Mouse (Mus musculus) brain, embryonic 14.5 days (tissue): ENCODE results near the gene Rnf181. TPM values are rescaled to one million over a fixed set of nuclear protein-coding genes. Genes with fewer than 3 reads are reported as not detected.

Experiments
- DNase-seq: peaks from one replicate; pipeline ENCODE4 v3.0.0-alpha.2; 2011; ENCODE audit warnings: low read depth
- CTCF ChIP-seq: fragments of 200-500 bp; IDR thresholded peaks from 2 replicates; pipeline ENCODE4 v1.5.1; 2012; ENCODE audit warnings: inconsistent platforms, mild to moderate bottlenecking, moderate library complexity, borderline replicate concordance; ENCODE audit not compliant: insufficient read depth, insufficient read length; ENCODE audit errors: extremely low read depth
- POLR2A ChIP-seq: fragments of 200-500 bp; IDR thresholded peaks from 2 replicates; pipeline ENCODE4 v1.6.1; 2012; ENCODE audit warnings: mild to moderate bottlenecking, inconsistent platforms, borderline replicate concordance; ENCODE audit not compliant: poor library complexity, insufficient read depth, insufficient read length, severe bottlenecking; ENCODE audit errors: extremely low read depth
- polyA plus RNA-seq: library from polyadenylated mRNA; depleted of rRNA; stranded (reverse); fragments of >200 nt; gene quantifications from 2 replicates; pipeline ENCODE4 v1.2.3, GENCODE M21; 2012

Rnf181 gene
- polyA plus RNA-seq, 1 experiment: 73.1 TPM

DNA sequence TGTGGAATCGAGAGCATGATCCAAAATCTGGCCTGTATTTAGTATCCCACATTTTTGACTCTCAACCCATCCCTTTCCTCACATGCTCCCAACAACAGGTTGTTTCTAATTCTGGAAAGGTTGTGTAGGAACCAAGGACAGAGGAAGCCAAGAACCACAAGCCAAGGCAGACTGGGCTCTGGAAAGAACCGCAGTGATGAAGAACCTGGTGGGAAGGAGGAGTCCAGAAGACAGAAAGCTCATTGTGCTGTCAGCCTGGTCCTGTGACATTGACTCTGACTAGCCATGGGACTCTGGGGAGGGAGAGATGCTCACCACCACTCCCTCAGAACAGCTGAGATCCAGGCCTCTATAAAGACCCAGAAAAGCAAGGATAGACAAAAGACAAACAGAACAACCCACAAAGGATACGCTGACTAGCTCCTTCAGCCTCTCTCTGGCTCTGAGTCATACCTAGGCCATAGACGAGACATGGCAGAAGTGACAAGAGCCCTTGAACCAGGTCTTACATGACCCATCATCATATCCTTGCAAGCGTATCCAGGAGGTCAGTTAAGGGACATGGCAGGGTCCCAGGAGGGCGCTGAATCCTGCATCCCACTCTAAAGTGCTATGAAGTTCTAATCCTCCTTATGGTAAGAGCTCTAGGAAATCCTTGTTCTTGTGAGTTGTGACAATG lies 16.5 kb upstream of the Rnf181 start:
- DNase-seq: no peak
- no peak for TF ChIP-seq CTCF
- no peak for TF ChIP-seq POLR2A

DNA sequence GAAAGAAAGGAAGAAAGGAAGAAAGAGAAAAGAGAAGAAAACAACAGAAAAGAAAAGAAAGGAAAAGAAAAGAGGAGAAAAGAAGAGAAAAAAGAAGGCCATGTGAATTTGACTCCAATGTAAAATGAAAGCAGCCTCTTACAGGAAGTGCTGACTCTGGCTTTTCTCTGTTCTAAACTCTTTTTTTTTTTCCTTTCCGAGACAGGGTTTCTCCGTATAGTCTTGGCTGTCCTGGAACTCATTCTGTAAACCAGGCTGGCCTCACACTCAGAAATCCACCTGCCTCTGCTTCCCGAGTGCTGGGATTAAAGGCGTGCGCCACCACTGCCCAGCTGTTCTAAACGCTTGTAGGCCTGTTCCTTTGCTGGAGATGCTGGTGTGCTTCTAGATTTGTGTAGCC lies 15.7 kb upstream of the Rnf181 start:
- no peak for DNase-seq
- TF ChIP-seq CTCF (no peak), POLR2A (no peak)

DNA sequence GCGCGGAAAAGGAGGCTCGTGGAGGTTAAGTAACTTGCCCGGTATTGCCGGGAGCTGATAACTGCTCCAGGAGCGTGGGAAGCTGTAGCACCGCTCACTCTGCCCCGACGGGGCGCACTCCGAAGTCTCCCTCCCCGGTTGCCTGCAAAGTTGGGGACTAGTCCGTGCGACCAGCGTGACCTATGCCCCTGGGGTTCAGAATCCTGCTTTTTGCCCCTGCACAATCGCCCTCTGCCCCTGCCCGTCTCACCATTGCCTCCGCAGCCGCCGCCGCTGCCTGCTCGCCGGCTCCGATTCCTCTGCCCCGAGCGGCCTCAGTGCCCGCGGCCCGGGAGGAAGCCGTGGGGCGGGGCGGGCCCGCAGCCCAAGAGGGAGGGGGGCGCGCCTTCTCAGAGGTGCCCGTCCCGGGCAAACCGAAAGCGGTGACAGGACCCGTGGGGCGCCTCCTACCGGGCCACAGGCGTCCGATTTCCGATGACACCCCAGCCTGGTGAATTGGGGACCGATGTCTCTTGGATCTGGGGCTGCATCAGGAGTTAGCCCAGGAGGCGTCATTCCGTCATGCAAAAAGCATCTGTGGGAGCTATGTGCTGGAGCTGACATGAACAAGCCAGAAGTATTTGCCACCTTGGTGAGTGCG lies 13.5 kb upstream of the Rnf181 start, which contains the start of gene Vamp5:
TSS of gene Vamp5 (minus strand) at position 338 of the 640 bp plus-strand sequence.
- TF ChIP-seq CTCF (no peak), POLR2A (no peak)
- peak; percentile 41 for DNase-seq

DNA sequence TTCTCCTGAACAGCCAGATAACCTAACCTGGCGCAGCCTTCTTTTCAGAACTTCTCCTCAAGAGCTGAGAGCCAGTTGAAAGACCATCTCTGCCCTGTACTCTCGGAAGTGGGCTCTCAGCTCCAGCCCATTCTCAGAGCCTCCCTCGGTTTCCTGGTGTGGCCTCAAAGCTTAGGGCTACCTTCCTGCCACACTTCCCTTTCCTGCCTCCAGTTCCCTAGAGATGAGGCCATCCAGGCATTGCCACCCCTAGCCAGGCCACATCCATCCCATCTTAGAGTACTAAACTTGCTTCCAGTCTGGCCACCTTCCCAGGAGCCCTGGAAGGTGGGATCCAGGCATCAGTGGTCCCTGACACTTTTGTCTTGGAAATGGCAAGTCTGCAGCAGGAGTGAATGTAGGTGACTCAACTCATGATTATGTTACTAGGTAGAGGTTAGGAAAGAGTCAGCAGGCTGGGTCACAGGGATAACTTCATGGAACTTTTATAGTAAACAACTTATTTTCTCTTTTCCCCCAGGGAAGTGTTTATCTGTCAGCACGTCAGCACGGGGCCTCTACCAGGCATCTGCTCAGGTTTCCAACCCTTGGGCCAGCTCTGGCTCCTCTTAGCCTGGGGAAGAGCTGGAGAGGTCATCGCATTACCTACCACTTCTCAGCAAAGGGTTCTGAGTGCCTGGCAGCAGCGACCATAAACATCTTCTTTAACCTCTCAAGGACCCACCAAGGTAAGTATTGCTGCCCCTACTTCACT lies 12.8 kb upstream of the Rnf181 start:
- no peak for TF ChIP-seq POLR2A
- TF ChIP-seq CTCF: no peak
- DNase-seq: no peak

DNA sequence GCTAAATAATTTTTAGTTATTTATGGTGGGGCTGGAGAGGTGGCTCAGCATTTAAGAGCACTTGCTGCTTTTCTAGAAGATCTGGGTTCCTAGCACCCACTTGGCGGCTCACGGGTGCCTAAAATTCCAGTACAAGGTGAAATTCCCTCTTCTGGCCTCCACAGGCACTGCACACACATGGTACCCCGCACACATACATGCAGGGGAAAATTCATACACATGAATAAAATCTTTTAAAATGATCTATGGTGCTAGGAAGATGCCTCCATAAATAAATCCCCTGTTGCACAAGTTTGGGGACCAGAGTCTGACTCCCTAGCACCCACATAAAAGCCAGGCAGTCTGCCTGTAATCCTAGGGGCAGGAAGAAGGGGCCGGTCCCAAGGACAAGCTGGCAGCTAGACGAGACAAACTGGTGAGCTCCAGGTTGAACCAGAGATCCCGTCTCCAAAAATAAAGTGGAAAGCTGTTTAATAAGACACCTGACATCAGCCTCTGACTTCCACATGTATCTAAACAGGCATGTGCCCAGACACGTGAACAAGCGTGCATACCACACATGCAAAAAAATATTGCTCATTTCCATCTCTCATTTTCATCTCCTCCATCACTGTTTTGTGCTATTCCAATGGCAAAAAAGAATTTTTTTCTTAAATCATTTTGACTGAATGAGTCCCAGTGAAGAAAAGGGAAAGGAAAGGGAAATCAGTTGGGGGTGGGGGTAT lies 11.9 kb upstream of the Rnf181 start:
- DNase-seq: no peak
- TF ChIP-seq POLR2A: no peak
- TF ChIP-seq CTCF: no peak

DNA sequence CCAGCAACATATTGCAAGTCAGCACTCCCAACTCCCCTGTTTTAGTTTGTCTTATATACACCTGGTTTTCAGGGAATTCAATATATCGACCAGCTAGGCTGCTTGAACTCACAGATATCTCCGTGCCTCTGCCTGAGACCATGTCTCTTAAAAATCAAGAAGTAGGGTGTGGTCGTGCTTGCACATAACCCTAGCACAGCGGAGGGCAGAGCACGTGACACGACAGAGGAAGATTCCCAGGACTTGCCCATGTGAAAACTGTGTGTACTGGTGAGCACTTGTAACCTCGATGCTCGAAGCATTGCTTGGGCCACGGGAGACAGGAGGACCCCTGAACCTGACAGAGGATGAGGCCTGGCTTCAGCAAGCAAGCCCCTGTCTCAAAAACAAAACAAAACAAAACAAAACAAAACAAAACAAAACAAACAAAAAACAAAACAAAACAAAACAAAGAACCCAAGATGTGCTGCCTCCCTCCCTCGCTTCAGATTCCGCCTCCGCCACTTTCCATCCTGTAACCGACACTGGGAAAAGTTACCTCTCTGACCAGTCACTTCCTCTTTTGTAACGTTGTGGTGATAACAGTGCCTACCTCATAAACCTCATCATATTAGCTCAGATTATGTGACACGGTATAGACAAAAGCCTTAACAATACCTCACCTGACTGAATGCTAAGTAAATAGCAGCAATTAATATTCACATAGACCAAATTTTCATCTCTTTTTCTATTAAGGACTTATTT lies 8.2 kb upstream of the Rnf181 start:
- DNase-seq: no peak
- TF ChIP-seq POLR2A (no peak), CTCF (no peak)

DNA sequence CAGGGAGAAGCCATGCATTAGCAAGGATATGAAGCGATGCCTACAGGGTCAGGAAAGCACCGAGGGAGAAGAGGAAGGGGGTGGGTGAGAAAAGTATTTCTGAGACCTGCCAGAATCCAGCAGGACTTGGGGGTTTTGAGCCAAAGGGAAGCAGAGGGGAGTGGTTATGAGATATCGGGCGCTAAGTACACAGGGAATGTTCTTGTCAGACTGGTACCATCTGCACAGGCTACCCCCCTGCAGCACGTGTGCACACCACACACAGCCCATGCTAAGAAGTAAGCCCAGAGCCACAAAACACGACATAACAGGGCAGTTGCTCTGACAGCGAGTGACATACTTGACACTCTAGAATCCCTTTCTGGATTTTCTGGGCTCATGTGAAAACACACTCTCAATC lies 7.5 kb upstream of the Rnf181 start:
- DNase-seq: no peak
- TF ChIP-seq CTCF (no peak), POLR2A (no peak)

DNA sequence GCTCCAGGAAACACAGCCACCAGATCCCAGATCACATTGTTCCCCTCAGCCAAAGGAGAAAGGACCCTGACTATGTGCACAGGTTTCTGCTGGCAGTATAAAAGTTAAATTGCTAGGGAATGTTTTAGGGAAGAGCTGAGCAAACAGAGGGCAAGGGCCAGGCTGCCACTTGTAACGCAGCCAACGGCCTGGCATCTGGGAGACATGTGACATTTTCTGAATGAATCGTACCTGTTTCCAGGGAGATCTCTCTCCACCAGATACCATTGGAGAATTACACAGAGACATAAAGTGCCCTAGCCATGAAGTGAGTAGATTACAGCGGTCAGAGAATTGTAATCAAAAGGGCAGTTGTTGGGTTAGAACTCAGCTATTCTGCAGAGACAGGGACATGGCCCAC lies 6.4 kb upstream of the Rnf181 start:
- DNase-seq: no peak
- no peak for TF ChIP-seq CTCF
- no peak for TF ChIP-seq POLR2A

DNA sequence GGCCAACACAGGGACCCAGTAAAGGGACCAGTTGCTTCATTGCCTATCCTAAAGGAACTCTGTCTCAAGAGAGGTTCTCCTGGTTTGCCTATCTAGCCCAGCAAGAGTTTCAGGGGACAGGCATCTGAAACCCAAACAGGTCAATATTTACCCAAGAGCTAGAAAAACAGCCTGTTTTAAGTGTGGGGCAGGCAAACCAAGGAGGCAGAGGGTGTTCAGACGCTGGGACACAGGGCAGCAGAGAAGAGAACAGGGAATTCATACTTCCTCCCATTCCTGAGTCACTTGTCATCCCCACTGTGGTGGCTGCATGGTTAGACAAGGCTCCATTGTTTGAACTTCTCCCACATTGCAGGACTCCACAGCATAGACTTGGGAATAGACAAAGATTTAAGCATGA lies 4.8 kb upstream of the Rnf181 start:
- no peak for DNase-seq
- TF ChIP-seq CTCF (no peak), POLR2A (no peak)

DNA sequence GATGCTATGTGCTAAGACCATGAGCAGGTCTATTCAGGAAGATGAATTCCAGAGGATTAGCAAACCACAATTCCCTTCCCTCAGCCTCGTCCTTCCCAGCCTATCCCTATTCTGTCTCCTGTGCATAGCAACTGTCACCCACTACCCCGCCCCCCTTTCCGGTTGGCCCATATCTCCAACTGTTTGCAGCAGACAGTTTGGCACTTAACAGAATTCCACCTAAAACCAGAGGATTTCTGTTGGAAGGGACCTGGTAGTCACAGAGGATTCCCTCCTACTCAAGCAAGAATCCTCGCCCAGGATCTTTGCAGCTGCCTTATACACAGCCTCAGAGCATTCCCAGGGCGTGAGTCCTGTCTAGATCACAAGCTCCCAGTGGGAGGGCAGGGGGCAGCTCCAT lies 4.4 kb upstream of the Rnf181 start:
- TF ChIP-seq POLR2A: no peak
- TF ChIP-seq CTCF: no peak
- no peak for DNase-seq

DNA sequence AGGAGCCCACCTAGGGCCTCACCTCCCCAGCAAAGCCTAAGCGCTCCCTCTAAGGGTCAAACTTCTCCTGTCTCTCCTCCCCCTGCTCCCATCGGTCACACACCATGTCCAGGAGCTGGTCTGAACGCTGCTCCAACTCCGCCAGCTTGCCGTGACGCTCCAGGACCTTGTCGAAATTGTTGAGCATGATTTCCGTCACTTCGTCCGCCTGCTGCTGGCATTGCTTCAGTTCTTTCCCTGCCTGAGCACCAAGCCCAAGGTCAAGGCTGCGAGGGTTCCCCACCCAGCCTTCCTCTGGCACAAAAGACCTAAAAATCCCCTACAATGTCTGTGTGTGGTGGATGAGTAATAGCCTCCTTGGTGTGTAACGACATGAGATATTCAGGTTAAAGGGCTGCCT lies 3.3 kb upstream of the Rnf181 start:
- no peak for DNase-seq
- no peak for TF ChIP-seq CTCF
- TF ChIP-seq POLR2A: no peak

DNA sequence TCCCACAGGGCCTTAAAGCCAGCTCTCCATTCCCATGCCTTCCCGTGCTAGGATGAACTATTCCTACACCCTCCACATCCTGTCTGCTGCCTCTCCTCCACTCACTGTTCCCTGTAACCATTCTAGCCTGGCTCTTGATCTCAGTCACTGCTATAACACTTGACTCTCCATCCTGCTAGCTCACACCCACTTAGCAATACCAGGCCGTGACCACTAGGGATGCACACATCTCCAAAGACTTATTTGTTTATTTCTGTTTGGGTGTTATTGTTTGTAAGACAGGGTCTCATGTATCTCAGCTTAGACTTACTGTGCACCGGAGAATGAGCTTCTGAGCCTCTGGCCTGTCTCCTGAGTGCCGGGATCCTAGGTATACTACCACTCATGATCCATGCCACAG lies 2.8 kb upstream of the Rnf181 start:
- no peak for DNase-seq
- peak; percentile 25; the same call in 1 of the 2 replicates for TF ChIP-seq CTCF
- TF ChIP-seq POLR2A: no peak

DNA sequence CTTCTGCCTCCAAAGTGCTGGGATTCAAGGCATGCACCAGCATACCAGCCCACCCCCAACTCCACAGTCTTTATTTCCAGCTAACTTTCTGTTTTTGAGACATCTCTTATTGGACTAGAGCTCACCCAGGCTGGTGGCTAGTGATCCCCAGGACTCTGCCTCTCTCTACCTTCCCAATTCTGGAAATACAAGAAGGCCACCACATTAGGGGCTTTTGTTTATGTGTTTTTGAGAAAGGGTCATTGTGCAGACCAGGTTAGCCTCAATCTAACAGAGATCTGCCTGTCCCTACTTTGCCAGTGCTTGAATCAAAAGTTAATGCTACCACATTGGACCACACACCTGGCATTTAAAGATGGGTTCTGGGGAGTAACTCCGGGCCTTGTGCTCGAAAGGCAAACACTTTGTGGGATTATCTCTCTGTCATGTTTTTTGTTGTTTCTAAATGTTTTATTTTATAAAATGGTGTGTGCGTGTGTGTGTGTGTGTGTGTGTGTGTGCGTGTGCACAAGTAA lies 761 bp upstream of the Rnf181 start:
- DNase-seq: no peak
- TF ChIP-seq POLR2A (no peak), CTCF (no peak)

DNA sequence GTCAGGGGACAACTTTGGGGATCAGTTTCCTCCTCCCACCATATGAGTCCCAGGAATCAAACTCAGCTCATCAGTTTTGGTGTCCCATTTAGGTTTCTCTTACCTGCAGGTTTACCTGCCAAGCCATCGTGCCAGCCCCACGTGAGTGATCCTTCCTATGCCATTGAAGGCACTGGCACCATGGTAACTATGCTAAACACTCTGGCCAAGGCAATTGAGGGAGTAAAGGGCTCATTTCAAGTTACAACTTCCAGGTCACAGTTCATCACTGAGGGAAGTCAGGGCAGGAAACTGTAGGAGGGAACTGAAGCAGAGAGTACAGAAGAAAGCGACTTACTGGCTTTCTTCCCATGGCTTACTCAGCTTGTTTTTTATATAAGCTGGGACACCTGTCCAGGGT lies 452 bp downstream of the Rnf181 start:
- no peak for DNase-seq
- TF ChIP-seq POLR2A (no peak), CTCF (no peak)
